Mouse (Mus musculus) CH12.LX (cell line): Measurements from ENCODE around the gene Lefty1. TPM values are rescaled to one million over a fixed set of nuclear protein-coding genes. Genes with fewer than 3 reads are reported as not detected.

ENCODE experiments used
- DNase-seq: peaks from one replicate; pipeline ENCODE4 v3.0.0-alpha.2; 2013; ENCODE audit errors: extremely low read depth
- H3K27ac ChIP-seq: 2 replicates; pipeline ENCODE4 v1.5.1; 2012; ENCODE audit warnings: low read depth, mild to moderate bottlenecking, control low read depth, moderate library complexity; ENCODE audit not compliant: insufficient read depth
- H3K27me3 ChIP-seq: replicated peaks from 2 replicates; pipeline ENCODE3; 2012; ENCODE audit warnings: inconsistent platforms
- H3K36me3 ChIP-seq, 2 experiments: replicated peaks in 1 of 2; 2 replicates each; pipeline versions ENCODE3 to v1.6.1; 2012; ENCODE audit warnings: inconsistent platforms in 1 of 2, low read length in 1 of 2, mild to moderate bottlenecking in 1 of 2, mixed read lengths in 1 of 2, moderate library complexity in 1 of 2; ENCODE audit not compliant: control insufficient read depth in 1 of 2, insufficient read depth in 1 of 2
- H3K4me1 ChIP-seq, 2 experiments: 2 replicates each; pipeline ENCODE4 v1.6.1; 2012; ENCODE audit warnings: inconsistent platforms in 1 of 2, moderate library complexity in 1 of 2; ENCODE audit not compliant: insufficient read depth in 2 of 2, control insufficient read depth in 1 of 2
- H3K4me2 ChIP-seq: 2 replicates; pipeline ENCODE4 v1.6.1; 2012; ENCODE audit warnings: low read depth, mild to moderate bottlenecking, control low read depth; ENCODE audit not compliant: poor library complexity, insufficient read depth, severe bottlenecking
- H3K4me3 ChIP-seq, 3 experiments: fragments of 150-350 bp in 1 of 3; sonication (generic) in 1 of 3; replicated peaks in 1 of 3; 2 replicates each; pipeline versions ENCODE3 to v1.5.1; 2011 to 2012; ENCODE audit warnings: low read depth in 2 of 3, low read length in 2 of 3, mild to moderate bottlenecking in 2 of 3, moderate library complexity in 2 of 3, control low read depth in 1 of 3, improper control_type of control experiment in 1 of 3, inconsistent platforms in 1 of 3, mixed read lengths in 1 of 3; ENCODE audit not compliant: poor library complexity in 1 of 3
- H3K79me2 ChIP-seq: replicated peaks from 2 replicates; pipeline ENCODE4 v1.6.1; 2012; ENCODE audit warnings: mild to moderate bottlenecking, moderate library complexity; ENCODE audit not compliant: control insufficient read depth, poor library complexity, insufficient read depth, severe bottlenecking; ENCODE audit errors: extremely low read depth
- H3K9ac ChIP-seq: 2 replicates; pipeline ENCODE4 v1.6.1; 2012; ENCODE audit warnings: low read depth, mild to moderate bottlenecking, control low read depth, moderate library complexity; ENCODE audit not compliant: insufficient read depth
- H3K9me3 ChIP-seq: replicated peaks from 2 replicates; pipeline ENCODE3; 2012; ENCODE audit warnings: low read length, inconsistent platforms, mixed read lengths
- BHLHE40 ChIP-seq: IDR thresholded peaks from 2 replicates; pipeline ENCODE4 v1.6.1; 2011; ENCODE audit warnings: mild to moderate bottlenecking, low read depth, low read length, improper control_type of control experiment
- CHD1 ChIP-seq: IDR thresholded peaks from 2 replicates; pipeline ENCODE4 v1.6.1; 2012; ENCODE audit warnings: low read depth, low read length, improper control_type of control experiment, inconsistent platforms
- CTCF ChIP-seq, 2 experiments: IDR thresholded peaks in 1 of 2; conservative IDR thresholded peaks in 1 of 2; 2 replicates each; pipeline ENCODE4 v1.5.1; 2011 to 2012; ENCODE audit warnings: low read depth in 2 of 2, low read length in 2 of 2, improper control_type of control experiment in 1 of 2, inconsistent platforms in 1 of 2, mild to moderate bottlenecking in 1 of 2, moderate library complexity in 1 of 2
- ETS1 ChIP-seq: conservative IDR thresholded peaks from 2 replicates; pipeline ENCODE4 v1.6.1; 2012; ENCODE audit warnings: low read depth, mild to moderate bottlenecking, inconsistent platforms, low read length, improper control_type of control experiment, moderate library complexity
- GABPA ChIP-seq: IDR thresholded peaks from 2 replicates; pipeline ENCODE4 v1.6.1; 2012; ENCODE audit warnings: low read depth, low read length, improper control_type of control experiment, inconsistent platforms; ENCODE audit not compliant: insufficient replicate concordance
- IRF4 ChIP-seq: IDR thresholded peaks from 2 replicates; pipeline ENCODE4 v1.6.1; 2014; ENCODE audit warnings: low read depth, mild to moderate bottlenecking, inconsistent platforms, low read length, improper control_type of control experiment
- JUN ChIP-seq: IDR thresholded peaks from 2 replicates; pipeline ENCODE4 v1.6.1; 2011; ENCODE audit warnings: low read depth, mild to moderate bottlenecking, low read length, improper control_type of control experiment, moderate library complexity; ENCODE audit not compliant: insufficient read depth
- JUND ChIP-seq: conservative IDR thresholded peaks from 2 replicates; pipeline ENCODE4 v1.6.1; 2011; ENCODE audit warnings: low read depth, low read length, improper control_type of control experiment
- KAT2A ChIP-seq: IDR thresholded peaks from 2 replicates; pipeline ENCODE4 v1.6.1; 2012; ENCODE audit warnings: low read length, improper control_type of control experiment, inconsistent platforms; ENCODE audit not compliant: insufficient replicate concordance
- MAFK ChIP-seq: IDR thresholded peaks from 2 replicates; pipeline ENCODE4 v1.6.1; 2011; ENCODE audit warnings: low read length, improper control_type of control experiment; ENCODE audit not compliant: insufficient replicate concordance
- MAX ChIP-seq: IDR thresholded peaks from 2 replicates; pipeline ENCODE4 v1.6.1; 2011; ENCODE audit warnings: low read length, improper control_type of control experiment
- MEF2A ChIP-seq: IDR thresholded peaks from 2 replicates; pipeline ENCODE4 v1.6.1; 2014; ENCODE audit warnings: low read depth, mild to moderate bottlenecking, inconsistent platforms, low read length, improper control_type of control experiment, borderline replicate concordance
- MXI1 ChIP-seq: IDR thresholded peaks from 2 replicates; pipeline ENCODE4 v1.6.1; 2011; ENCODE audit warnings: mild to moderate bottlenecking, low read depth, low read length, improper control_type of control experiment
- NRF1 ChIP-seq: IDR thresholded peaks from 2 replicates; pipeline ENCODE4 v1.6.1; 2014; ENCODE audit warnings: low read depth, mild to moderate bottlenecking, inconsistent platforms, low read length, improper control_type of control experiment, moderate library complexity
- PAX5 ChIP-seq: IDR thresholded peaks from 2 replicates; pipeline ENCODE4 v1.6.1; 2012; ENCODE audit warnings: low read length, inconsistent platforms, mixed read lengths
- RAD21 ChIP-seq: IDR thresholded peaks from 2 replicates; pipeline ENCODE4 v1.6.1; 2011; ENCODE audit warnings: low read depth, mild to moderate bottlenecking, low read length, improper control_type of control experiment, moderate library complexity
- TBP ChIP-seq: conservative IDR thresholded peaks from 2 replicates; pipeline ENCODE4 v1.6.1; 2011; ENCODE audit warnings: low read depth, low read length, improper control_type of control experiment
- TCF12 ChIP-seq: IDR thresholded peaks from 2 replicates; pipeline ENCODE4 v1.6.1; 2014; ENCODE audit warnings: low read depth, mild to moderate bottlenecking, inconsistent platforms, low read length, improper control_type of control experiment
- UBTF ChIP-seq: IDR thresholded peaks from 2 replicates; pipeline ENCODE4 v1.6.1; 2012; ENCODE audit warnings: low read depth, mild to moderate bottlenecking, inconsistent platforms, low read length, improper control_type of control experiment, moderate library complexity
- USF1 ChIP-seq: IDR thresholded peaks from 2 replicates; pipeline ENCODE4 v1.6.1; 2014; ENCODE audit warnings: low read depth, mild to moderate bottlenecking, inconsistent platforms, low read length, improper control_type of control experiment
- USF2 ChIP-seq: conservative IDR thresholded peaks from 2 replicates; pipeline ENCODE4 v1.6.1; 2011; ENCODE audit warnings: low read depth, low read length, improper control_type of control experiment
- ZC3H11A ChIP-seq: IDR thresholded peaks from 2 replicates; pipeline ENCODE4 v1.6.1; 2012; ENCODE audit warnings: low read depth, mild to moderate bottlenecking, inconsistent platforms, low read length, improper control_type of control experiment
- ZKSCAN1 ChIP-seq: IDR thresholded peaks from 2 replicates; pipeline ENCODE4 v1.6.1; 2012; ENCODE audit warnings: low read depth, inconsistent platforms, low read length, improper control_type of control experiment, borderline replicate concordance
- ZMIZ1 ChIP-seq: IDR thresholded peaks from 2 replicates; pipeline ENCODE4 v1.6.1; 2012; ENCODE audit warnings: low read depth, mild to moderate bottlenecking, inconsistent platforms, low read length, improper control_type of control experiment
- ZNF384 ChIP-seq: IDR thresholded peaks from 2 replicates; pipeline ENCODE4 v1.6.1; 2012; ENCODE audit warnings: low read depth, low read length, improper control_type of control experiment, inconsistent platforms
- dilution Hi-C: fragments of 300-500 bp; cut with MboI; formaldehyde crosslinking; loops from 2 replicates; pipeline ENCODE4 v1.14.3; 2020; ENCODE audit warnings: low sequenced_read_pairs; ENCODE audit not compliant: extremely low pct_unique_long_range_greater_than_20kb, extremely low pct_ligation_motif_present
- in situ Hi-C: fragments of 300-500 bp; cut with MboI; formaldehyde crosslinking; loops from 3 replicates; pipeline ENCODE4 v1.14.3; 2019; ENCODE audit warnings: low sequenced_read_pairs, low pct_ligation_motif_present, low pct_unique_long_range_greater_than_20kb, mixed read lengths
- polyA plus RNA-seq: library from polyadenylated mRNA; unstranded; fragments of >175 nt; gene quantifications from 2 replicates; pipeline ENCODE4 v1.2.1, GENCODE M21; 2012; ENCODE audit warnings: low read depth; ENCODE audit not compliant: insufficient read length
- total RNA-seq, 2 experiments: library from RNA; depleted of rRNA; stranded (reverse); fragments of 300-350 nt in 1 of 2; fragments of >200 nt in 1 of 2; gene quantifications; 2 replicates each; pipeline ENCODE4 v1.2.3; 2012 to 2014

Lefty1 gene
- total and polyA plus RNA-seq, 3 experiments = not detected

- Histone ChIP-seq H3K36me3 (peaks cover 3 to 35% of the 10 kb centered on the region in 2 experiments), H3K4me2 (no peak overlapping the region), H3K27me3 (no peaks in the 10 kb centered on the region), H3K9me3 (no peaks in the 10 kb centered on the region), H3K27ac (no peak overlapping the region), H3K79me2 (no peaks in the 10 kb centered on the region)
- DNase-seq = no peak
- dilution Hi-C loops = no loop called here
- TF ChIP-seq IRF4 = no peak
- no peak for TF ChIP-seq ZKSCAN1
- no peak for TF ChIP-seq JUND
- TF ChIP-seq ZMIZ1 = no peak
- TF ChIP-seq MXI1 = no peak
- TF ChIP-seq MAX = no peak
- no peak for TF ChIP-seq ZNF384
- no peak for TF ChIP-seq USF1
- TF ChIP-seq TBP = no peak
- no peak for TF ChIP-seq NRF1
- TF ChIP-seq CTCF (conservative IDR thresholded peaks at IDR 0.05 in 1 of 2, IDR thresholded peaks at IDR 0.05 in 1 of 2; ENCODE audit: low read depth in 2 of 2, low read length in 2 of 2) = no peak
- TF ChIP-seq USF2 = no peak
- no peak for TF ChIP-seq MEF2A
- TF ChIP-seq, all 38 proteins: peak for 0
- no peak overlapping the region for H3K9ac ChIP-seq
- H3K4me3 ChIP-seq = no peak overlapping the region
- in situ Hi-C loops = no loop called here
- H3K4me1 ChIP-seq = peaks cover 0 to under 1% of the 10 kb centered on the region in 2 experiments; a peak in 1 of 4 replicates
Measured at GRCm38 (mm10) chr1:180966542-180966941, 31.7 kb downstream of the Lefty1 start.

- Histone ChIP-seq H3K27me3 (no peaks in the 10 kb centered on the region), H3K4me1 (peaks cover under 1 to 7% of the 10 kb centered on the region in 2 experiments), H3K79me2 (no peaks in the 10 kb centered on the region), H3K4me3 (no peak overlapping the region), H3K9me3 (no peaks in the 10 kb centered on the region), H3K36me3 (peaks cover 3 to 31% of the 10 kb centered on the region in 2 experiments), H3K4me2 (no peak overlapping the region), H3K9ac (no peak overlapping the region), H3K27ac (no peak overlapping the region)
- in situ Hi-C loops = no loop called here
- no peak for DNase-seq
- dilution Hi-C loops = no loop called here
- TF ChIP-seq CHD1 = no peak
- TF ChIP-seq GABPA = no peak
- no peak for TF ChIP-seq MEF2A
- no peak for TF ChIP-seq TBP
- no peak for TF ChIP-seq KAT2A
- TF ChIP-seq ZC3H11A = no peak
- TF ChIP-seq MAFK = no peak
- TF ChIP-seq ZNF384 = no peak
- no peak for TF ChIP-seq JUN
- TF ChIP-seq PAX5 = no peak
- TF ChIP-seq BHLHE40 = no peak
- TF ChIP-seq NRF1 = no peak
- TF ChIP-seq RAD21 = no peak
- no peak for TF ChIP-seq ETS1
- no peak for TF ChIP-seq TCF12
- no peak for TF ChIP-seq IRF4
- TF ChIP-seq UBTF = no peak
Measured at GRCm38 (mm10) chr1:180967261-180967660, 32.4 kb downstream of the Lefty1 start.
